Mouse (Mus musculus): ENCODE results near the gene Asb8. TPM values are rescaled to one million over a fixed set of nuclear protein-coding genes. Genes with fewer than 3 reads are reported as not detected.

The Asb8 gene
- polyA plus RNA-seq, 1 experiment from 2014 or later = 48.5 TPM

DNA sequence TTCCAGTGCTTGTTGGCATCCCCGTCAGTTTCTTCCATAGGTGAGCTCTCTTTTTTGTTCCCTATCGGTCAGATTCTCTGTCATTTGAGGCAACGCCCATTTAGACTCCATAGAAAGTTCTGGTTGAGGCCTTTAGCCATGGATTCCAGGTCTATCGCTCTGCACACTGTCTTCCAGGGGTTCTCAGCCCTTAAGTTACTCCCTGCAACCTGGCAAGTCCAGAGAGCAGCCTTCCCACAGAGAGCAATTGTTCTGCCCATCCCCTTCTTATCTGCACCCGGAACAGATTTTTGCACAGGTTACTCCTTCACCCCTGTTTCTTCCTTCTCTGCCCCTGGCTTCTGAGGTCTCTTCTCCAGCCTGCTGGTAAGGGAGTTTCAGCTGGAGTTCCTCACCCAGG is 6.7 kb upstream of the Asb8 start:
- Histone ChIP-seq H3K9me3 (replicated peaks) (no peaks in the 10 kb centered on the region), H3K9ac (no peak overlapping the region), H3K27me3 (peaks cover 76% of the 10 kb centered on the region), H3K27ac (replicated peaks) (no peak overlapping the region), H3K4me1 (peaks cover 10% of the 10 kb centered on the region), H3K4me2 (replicated peaks) (no peak overlapping the region), H3K4me3 (replicated peaks) (no peak overlapping the region), H3K36me3 (no peaks in the 10 kb centered on the region)
- ATAC-seq (ENCODE audit: insufficient number of reproducible peaks, low FRiP score, low TSS enrichment, low read depth) = no peak
- 72% methylated on average over 5 of the region's 5 CpGs for WGBS

DNA sequence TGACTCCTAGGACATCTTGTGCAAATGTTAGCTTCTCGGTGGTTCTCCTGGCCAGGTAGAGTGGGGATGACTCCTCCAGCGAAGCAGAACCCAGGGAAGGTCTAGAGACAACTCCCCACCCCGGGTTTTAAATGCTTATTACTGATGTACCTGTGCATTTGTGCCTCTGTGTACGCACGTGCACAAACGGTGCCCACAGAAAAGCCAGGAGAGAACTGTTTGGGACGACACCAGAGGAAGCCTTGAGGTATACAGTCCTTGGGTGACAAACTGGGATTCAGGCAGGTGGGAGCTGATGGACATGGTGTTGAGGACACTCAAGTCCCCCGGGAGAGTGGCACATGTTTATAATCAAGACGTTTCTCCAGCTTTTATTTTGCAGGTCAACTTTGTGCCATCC is 5.5 kb upstream of the Asb8 start:
- Histone ChIP-seq H3K4me1 (peaks cover 10% of the 10 kb centered on the region), H3K27ac (replicated peaks) (no peak overlapping the region), H3K4me2 (replicated peaks) (no peak overlapping the region), H3K9ac (no peak overlapping the region), H3K4me3 (replicated peaks) (no peak overlapping the region), H3K9me3 (replicated peaks) (no peaks in the 10 kb centered on the region), H3K36me3 (no peaks in the 10 kb centered on the region), H3K27me3 (peaks cover 79% of the 10 kb centered on the region)
- no peak for ATAC-seq (ENCODE audit: insufficient number of reproducible peaks, low FRiP score, low TSS enrichment, low read depth)
- WGBS = 65% methylated on average over 9 of the region's 9 CpGs

DNA sequence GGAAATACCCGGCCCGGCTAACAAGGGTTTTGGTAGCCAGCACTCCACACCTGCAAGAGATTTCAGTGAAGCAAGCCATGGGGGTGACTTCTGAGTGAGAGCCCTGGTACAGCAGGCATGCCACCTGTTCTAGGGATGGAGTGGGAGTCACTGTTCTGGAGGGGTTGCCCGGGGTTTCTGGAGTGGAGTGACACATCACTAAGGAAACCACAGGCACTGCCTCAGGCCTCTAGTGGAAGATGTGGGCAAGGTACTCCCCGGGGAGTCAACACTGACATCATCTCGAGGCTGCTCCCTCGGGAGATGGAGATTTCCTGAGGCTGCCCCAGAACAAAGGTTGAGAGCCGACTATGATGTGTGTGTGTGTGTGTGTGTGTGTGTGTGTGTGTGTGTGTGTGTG is 4.9 kb upstream of the Asb8 start:
- no peak overlapping the region for H3K9ac ChIP-seq
- 29% methylated on average over 7 of the region's 7 CpGs for WGBS
- H3K4me3 ChIP-seq (replicated peaks) = no peak overlapping the region
- H3K4me1 ChIP-seq = peaks cover 10% of the 10 kb centered on the region
- peaks cover 80% of the 10 kb centered on the region for H3K27me3 ChIP-seq
- H3K27ac ChIP-seq (replicated peaks) = no peak overlapping the region
- no peaks in the 10 kb centered on the region for H3K9me3 ChIP-seq (replicated peaks)
- no peak overlapping the region for H3K4me2 ChIP-seq (replicated peaks)
- no peak for ATAC-seq (ENCODE audit: insufficient number of reproducible peaks, low FRiP score, low TSS enrichment, low read depth)
- H3K36me3 ChIP-seq = no peaks in the 10 kb centered on the region

DNA sequence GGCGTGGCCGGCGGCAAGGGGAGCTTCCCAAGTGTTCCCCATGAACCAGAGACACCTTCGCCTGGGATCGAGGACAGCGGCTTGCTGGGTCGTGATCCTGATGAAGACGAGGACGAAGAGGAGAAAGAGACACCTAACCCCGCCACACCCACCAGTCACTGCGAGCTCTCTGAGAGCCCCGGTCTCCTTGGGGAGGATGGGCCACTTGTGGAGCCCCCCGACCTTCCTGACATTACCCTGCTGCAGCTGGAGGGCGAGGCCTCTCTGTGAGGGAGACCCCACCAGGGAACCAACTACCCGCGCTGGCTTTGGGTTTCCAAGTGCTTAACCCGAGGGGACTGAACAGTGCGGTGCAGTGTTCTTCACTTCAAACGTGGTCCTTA is 3.2 kb upstream of the Asb8 start:
- ATAC-seq (ENCODE audit: insufficient number of reproducible peaks, low FRiP score, low TSS enrichment, low read depth) = no peak
- no peak overlapping the region for H3K9ac ChIP-seq
- H3K4me2 ChIP-seq (replicated peaks) = no peak overlapping the region; the same call in 1 of the 2 replicates
- 5% methylated on average over 19 of the region's 19 CpGs for WGBS
- H3K4me1 ChIP-seq = peaks cover 10% of the 10 kb centered on the region
- no peaks in the 10 kb centered on the region for H3K9me3 ChIP-seq (replicated peaks)
- no peak overlapping the region for H3K27ac ChIP-seq (replicated peaks)
- H3K4me3 ChIP-seq (replicated peaks) = peak overlapping the region; percentile 43; the same call in 1 of the 2 replicates
- no peaks in the 10 kb centered on the region for H3K36me3 ChIP-seq
- H3K27me3 ChIP-seq = peaks cover 81% of the 10 kb centered on the region

DNA sequence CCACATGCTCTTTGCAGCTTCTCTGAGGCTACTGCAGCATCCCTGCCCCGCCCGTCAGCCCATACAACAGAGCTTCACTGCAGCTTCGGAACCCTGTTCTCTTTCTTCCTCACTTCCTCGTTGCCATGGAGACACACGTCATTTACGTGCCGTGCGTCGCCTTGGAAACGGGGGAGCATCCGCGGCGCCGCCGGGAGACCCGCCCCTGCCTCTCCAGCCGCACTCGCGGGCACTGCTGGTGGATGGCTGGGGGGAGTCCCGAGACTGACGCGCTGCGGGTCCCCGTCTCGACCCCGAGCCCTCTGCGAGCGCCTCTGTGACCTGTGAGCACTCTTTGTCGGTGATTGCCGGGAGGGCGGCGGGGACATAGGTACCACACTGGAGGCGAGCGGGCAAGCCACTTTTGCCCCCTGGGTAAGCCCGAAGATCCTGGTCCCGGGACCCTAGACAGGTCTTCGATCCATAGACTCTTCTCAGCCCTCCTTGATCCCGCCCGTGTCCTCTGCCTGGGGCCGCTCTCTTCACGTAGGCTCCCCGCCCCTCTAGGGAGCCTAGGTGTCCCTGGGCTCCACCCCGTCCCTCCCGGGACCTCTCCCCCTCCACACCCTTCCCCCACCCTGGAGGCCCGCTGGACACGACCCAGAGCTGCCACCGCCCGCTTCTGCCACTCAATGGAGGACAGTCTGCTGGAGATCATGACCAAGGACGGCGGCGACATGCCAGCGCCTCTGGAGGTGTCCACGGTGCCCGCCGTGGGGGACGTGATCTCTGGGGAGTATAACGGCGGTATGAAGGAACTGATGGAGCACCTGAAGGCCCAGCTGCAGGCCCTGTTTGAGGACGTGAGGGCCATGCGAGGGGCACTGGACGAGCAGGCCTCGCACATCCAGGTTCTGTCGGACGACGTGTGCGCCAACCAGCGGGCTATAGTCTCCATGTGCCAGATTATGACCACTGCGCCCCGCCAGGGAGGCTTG is 2.5 kb upstream of the Asb8 start:
- WGBS = 1% methylated on average over 69 of the region's 69 CpGs
- H3K36me3 ChIP-seq = no peaks in the 10 kb centered on the region
- H3K27me3 ChIP-seq = peaks cover 75% of the 10 kb centered on the region
- ATAC-seq (ENCODE audit: insufficient number of reproducible peaks, low FRiP score, low TSS enrichment, low read depth) = peak; percentile 63
- H3K9me3 ChIP-seq (replicated peaks) = no peaks in the 10 kb centered on the region
- H3K4me3 ChIP-seq (replicated peaks) = peak overlapping the region; percentile 43
- H3K9ac ChIP-seq = no peak overlapping the region
- H3K27ac ChIP-seq (replicated peaks) = no peak overlapping the region
- peak overlapping the region; percentile 79 for H3K4me2 ChIP-seq (replicated peaks)
- H3K4me1 ChIP-seq = peaks cover 10% of the 10 kb centered on the region

DNA sequence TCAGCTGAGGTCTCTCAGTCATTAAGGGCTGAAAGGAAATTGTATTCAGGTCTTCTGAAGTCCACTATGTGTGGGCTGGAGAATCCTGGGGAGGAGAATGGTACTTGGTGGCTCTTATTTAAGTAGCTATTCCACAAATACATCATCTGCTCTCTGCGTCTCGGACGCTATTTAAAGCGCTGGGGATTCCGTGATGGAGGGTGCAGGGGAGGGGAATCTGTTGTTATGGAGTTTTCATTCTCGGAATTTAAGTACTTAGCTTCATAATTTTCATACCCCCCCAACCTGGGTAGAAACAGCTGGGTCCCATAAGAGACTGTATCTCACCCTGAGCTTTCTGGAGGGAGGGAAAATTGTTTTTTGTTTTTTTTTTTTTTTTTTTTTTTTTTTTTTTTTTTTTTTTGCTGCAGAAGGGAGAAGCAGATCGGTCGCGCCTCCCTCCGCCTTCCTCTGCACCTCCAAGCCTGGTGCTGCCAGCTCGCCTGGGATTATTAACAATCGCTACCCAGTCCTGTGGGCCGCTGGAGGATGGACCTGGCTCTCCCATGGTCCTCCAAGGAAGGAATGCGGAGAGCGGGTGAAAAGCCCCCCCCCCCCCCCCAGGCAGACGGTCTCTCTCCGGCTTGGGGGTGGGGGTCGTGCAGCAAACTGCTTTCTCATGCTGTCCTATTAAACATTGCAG is 1.7 kb upstream of the Asb8 start, which contains the start of gene Ccdc184:
Gene Ccdc184, plus strand, starts transcription at position 196 of the 682 bp plus-strand sequence.
- Histone ChIP-seq H3K27ac (replicated peaks) (no peak within 1 kb of the TSS), H3K4me1 (peaks cover 10% of the 10 kb centered on the region), H3K9ac (no peak within 1 kb of the TSS), H3K4me2 (replicated peaks) (peak within 1 kb of the TSS; percentile 79), H3K27me3 (peaks cover 67% of the 10 kb centered on the region), H3K9me3 (replicated peaks) (no peaks in the 10 kb centered on the region), H3K36me3 (no peaks in the 10 kb centered on the region), H3K4me3 (replicated peaks) (peak within 1 kb of the TSS; percentile 43)
- 0 out of 2 replicates have a peak, but pooled peaks have one; percentile 3 for ATAC-seq (ENCODE audit: insufficient number of reproducible peaks, low FRiP score, low TSS enrichment, low read depth)
- WGBS = 3% methylated on average over 16 of the region's 18 CpGs

DNA sequence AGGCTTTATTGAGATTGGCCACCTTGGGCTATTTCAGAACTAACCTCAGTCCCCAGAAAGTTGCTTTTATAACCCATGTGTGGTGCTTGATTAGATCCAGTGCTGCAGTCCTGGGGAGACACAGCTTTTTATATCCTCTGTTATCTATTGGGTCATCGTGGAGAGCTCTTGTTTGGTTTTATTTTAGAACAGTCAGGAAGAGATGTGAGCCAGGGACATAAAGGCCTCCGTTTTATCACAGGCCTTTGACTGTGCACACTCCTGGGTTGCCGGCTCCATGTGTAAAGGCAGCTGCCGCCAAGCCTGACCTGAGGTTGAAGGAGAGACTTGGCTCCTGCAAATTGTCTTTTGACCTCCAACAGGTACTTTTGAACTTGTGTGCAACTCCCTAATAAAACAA is 2.9 kb downstream of the Asb8 start:
- Histone ChIP-seq H3K27ac (replicated peaks) (no peak overlapping the region), H3K27me3 (peaks cover 22% of the 10 kb centered on the region), H3K9ac (no peak overlapping the region), H3K36me3 (no peaks in the 10 kb centered on the region), H3K4me1 (peaks cover 4% of the 10 kb centered on the region; the same call in 1 of the 2 replicates), H3K4me3 (replicated peaks) (no peak overlapping the region), H3K4me2 (replicated peaks) (no peak overlapping the region), H3K9me3 (replicated peaks) (no peaks in the 10 kb centered on the region)
- no peak for ATAC-seq (ENCODE audit: insufficient number of reproducible peaks, low FRiP score, low TSS enrichment, low read depth)
- WGBS = 81% methylated on average over 4 of the region's 4 CpGs

DNA sequence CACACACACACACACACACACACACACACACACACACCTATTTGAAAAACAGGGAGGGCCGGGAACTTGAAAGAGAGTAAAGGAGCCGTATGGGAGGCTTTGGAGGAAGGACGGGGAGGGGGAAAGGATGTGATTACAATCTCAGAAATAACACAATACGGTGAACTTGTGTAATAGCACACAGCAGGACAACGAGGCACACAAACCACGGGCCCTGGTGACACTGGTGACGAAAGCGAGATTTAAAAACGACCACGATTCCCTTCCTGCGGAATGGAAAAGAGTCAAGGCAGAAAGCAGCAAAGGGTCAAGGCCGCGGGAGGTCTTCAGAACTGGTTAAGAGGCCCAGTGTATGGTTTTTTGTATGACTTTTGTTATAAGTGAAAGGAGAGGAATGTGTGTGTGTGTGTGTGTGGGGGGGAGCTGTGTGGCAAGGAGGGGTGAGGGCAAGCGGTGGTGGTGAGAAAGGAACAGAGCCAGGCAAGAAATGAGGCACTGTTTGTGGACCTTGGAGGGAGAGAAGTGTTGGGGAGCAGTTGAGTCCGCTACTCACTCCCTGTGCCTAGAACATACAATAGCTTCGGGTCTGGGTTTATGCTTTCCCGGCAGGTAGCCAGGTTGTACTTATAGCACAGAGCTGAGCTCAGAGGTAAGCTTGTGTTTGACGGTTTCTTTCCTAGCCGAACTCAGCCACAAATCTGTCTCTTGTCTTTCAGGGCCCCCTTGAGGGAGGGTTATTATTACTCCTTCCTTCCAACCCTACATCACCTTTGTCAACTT is 4.2 kb downstream of the Asb8 start:
- no peak overlapping the region for H3K27ac ChIP-seq (replicated peaks)
- no peak overlapping the region for H3K4me3 ChIP-seq (replicated peaks)
- H3K4me2 ChIP-seq (replicated peaks) = no peak overlapping the region
- H3K27me3 ChIP-seq = peaks cover 9% of the 10 kb centered on the region
- no peaks in the 10 kb centered on the region for H3K9me3 ChIP-seq (replicated peaks)
- WGBS = 66% methylated on average over 19 of the region's 19 CpGs
- no peak overlapping the region for H3K9ac ChIP-seq
- no peak for ATAC-seq (ENCODE audit: insufficient number of reproducible peaks, low FRiP score, low TSS enrichment, low read depth)
- H3K36me3 ChIP-seq = no peaks in the 10 kb centered on the region
- H3K4me1 ChIP-seq = no peaks in the 10 kb centered on the region

DNA sequence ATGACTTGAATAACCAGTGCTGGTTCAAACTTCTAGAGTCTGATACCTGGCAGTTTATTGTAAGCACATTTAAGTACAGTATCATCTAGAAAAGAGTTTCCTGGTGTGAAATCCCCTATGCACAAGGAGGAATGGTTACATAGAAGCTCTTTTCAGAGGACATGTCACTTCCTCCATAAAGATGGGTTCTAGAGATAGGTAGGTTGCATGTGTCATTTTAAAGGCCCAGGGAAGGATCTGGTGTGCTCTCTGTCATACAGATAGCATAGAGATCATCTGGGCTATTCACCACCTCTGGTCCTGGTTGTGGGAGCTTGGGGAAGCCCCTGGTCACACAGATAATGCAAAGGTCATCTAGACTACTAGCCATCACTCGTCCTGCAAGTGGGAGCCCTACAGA is 8.2 kb downstream of the Asb8 start:
- H3K9ac ChIP-seq = no peak overlapping the region
- H3K9me3 ChIP-seq (replicated peaks) = no peaks in the 10 kb centered on the region
- ATAC-seq (ENCODE audit: insufficient number of reproducible peaks, low FRiP score, low TSS enrichment, low read depth) = no peak
- H3K4me3 ChIP-seq (replicated peaks) = no peak overlapping the region
- H3K27me3 ChIP-seq = no peaks in the 10 kb centered on the region
- H3K4me1 ChIP-seq = no peaks in the 10 kb centered on the region
- no peak overlapping the region for H3K4me2 ChIP-seq (replicated peaks)
- no peak overlapping the region for H3K27ac ChIP-seq (replicated peaks)
- 69% methylated on average over 1 of the region's 1 CpGs for WGBS
- H3K36me3 ChIP-seq = no peaks in the 10 kb centered on the region

DNA sequence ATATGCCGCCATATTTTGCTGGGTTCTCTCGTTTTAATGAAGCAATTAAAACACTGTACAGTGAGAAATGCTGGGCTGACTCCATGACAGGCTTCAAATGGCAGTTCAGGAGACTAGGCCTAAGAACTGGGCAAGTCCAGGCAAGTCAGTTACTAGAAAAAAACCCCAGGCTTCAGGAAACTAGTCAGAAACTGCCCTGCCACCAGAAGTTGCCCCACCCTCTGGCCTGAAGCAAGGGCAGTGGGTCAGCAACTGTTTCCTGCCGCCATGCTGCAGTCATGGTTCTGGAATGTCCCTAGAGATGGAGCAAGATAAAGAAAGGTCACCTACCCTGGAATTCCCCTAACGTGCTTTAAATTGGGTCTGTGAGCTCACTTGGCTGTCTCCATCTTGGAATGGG is 9.5 kb downstream of the Asb8 start:
- H3K4me3 ChIP-seq (replicated peaks) = no peak overlapping the region
- no peak overlapping the region for H3K9ac ChIP-seq
- no peaks in the 10 kb centered on the region for H3K36me3 ChIP-seq
- no peaks in the 10 kb centered on the region for H3K9me3 ChIP-seq (replicated peaks)
- 48% methylated on average over 4 of the region's 4 CpGs for WGBS
- H3K27me3 ChIP-seq = no peaks in the 10 kb centered on the region
- no peak overlapping the region for H3K4me2 ChIP-seq (replicated peaks)
- H3K27ac ChIP-seq (replicated peaks) = no peak overlapping the region
- ATAC-seq (ENCODE audit: insufficient number of reproducible peaks, low FRiP score, low TSS enrichment, low read depth) = no peak
- no peaks in the 10 kb centered on the region for H3K4me1 ChIP-seq

DNA sequence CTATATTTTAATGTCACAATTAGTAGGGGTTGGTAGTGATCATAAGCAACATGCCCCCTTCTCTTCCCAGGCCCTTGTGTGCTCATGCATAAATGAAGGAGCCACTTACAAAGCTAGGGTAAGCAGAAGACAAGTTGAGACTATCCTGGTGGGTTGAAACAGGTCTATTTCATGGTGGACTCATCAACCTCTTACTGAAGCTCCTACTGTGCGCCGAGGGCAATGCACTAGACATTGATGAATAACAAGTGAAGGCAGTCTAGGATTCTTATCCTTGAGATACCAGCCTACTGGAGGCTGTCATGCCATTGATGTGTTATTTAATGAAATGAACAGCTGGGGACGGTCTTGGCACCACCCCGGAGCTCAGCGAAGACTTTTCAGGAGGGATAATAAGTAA is 10.2 kb downstream of the Asb8 start:
- H3K27me3 ChIP-seq = no peaks in the 10 kb centered on the region
- no peak overlapping the region for H3K4me3 ChIP-seq (replicated peaks)
- H3K9ac ChIP-seq = no peak overlapping the region
- H3K36me3 ChIP-seq = no peaks in the 10 kb centered on the region
- 96% methylated on average over 5 of the region's 5 CpGs for WGBS
- no peak for ATAC-seq (ENCODE audit: insufficient number of reproducible peaks, low FRiP score, low TSS enrichment, low read depth)
- no peak overlapping the region for H3K27ac ChIP-seq (replicated peaks)
- no peaks in the 10 kb centered on the region for H3K4me1 ChIP-seq
- H3K4me2 ChIP-seq (replicated peaks) = no peak overlapping the region
- H3K9me3 ChIP-seq (replicated peaks) = no peaks in the 10 kb centered on the region
